Mouse (Mus musculus) neural tube, postnatal 0 days (tissue): ENCODE results near the gene Stk38. TPM values are rescaled to one million over a fixed set of nuclear protein-coding genes. Genes with fewer than 3 reads are reported as not detected.

Source experiments
- polyA plus RNA-seq: library from polyadenylated mRNA; unstranded; fragments of >200 nt; fragmentation: Nextera tagmentation; extraction: Ambion mirVana; gene quantifications from 2 replicates; pipeline ENCODE4 v1.2.1, GENCODE M21; 2015

Stk38 gene
- polyA plus RNA-seq: 43.8 and 50.4 TPM in 2 replicates

DNA sequence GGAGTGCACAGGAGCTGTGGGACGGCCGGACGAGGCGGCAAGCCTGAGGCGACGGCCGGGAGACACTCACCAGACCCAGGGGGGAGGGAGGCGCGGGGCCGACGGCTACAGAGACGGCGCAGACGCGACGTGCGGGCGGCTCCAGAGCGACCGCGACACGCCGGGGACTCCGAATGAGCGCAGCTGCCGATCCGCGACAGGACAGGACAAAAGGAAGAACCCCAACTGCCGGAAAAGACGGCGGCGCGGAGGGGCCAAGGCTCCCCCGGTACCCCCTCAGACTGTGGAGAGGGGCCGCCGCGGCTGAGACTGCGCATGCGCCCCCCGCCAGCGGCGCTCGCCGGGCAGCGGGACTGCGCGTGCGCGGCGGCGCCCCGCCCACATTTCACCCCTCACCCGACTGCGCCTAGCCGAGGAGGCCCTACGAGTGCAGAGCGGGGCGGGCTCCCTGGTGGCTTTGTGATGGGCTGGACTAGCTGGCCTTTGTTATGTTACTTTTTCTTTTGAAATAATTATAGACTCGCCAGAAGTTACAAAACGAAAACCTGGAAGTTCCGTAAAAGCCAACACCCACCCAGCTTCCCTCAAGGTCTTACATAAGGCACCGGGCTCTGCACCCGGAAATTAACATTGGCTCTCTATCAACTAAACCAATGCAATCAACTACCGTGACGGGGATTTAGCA is at the start of gene Stk38:
Gene Stk38 (minus strand): TSS at position 355 of the 685 bp plus-strand sequence.

DNA sequence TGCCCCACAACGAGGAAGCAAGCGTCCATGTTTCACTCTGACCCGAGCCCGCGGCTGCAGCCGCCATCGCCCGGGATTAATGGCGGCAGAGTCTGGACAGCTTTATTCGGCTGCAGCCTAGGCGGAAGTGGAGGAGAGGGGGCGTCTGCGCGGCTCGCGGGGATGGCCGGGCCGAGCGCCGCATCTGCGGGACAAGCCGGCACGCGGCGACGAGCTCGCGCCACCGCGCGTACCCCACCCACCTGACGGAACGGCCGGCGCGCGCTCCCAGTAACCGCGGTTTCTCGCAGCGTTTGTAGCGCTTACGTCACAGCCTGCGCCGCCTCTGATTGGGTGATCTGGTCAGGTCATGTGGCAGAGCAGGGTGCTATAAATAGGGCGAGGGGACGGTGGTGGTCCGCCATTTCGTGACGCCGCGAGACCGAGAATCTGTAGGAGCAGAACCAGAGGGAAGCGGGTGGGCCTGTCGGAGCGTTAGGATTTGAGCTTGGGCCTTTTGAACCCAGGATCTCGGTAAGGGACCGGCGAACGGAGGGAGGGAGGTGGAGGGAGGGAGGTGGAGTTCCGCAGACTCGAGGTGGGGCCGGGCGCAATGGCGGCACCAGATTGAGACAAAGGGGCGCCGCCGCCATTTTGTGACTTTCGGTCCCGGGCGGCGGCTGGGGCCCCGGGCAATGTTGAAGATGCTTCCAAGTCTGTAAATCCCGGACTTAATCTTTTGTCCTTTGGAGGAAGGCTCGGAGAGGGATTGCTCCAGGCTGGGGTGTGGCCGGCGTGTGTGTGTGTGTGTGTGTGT is 24.7 kb upstream of the Stk38 start, which contains the start of gene Srsf3:
Gene Srsf3 (plus strand): TSS at position 355 of the 796 bp plus-strand sequence.

DNA sequence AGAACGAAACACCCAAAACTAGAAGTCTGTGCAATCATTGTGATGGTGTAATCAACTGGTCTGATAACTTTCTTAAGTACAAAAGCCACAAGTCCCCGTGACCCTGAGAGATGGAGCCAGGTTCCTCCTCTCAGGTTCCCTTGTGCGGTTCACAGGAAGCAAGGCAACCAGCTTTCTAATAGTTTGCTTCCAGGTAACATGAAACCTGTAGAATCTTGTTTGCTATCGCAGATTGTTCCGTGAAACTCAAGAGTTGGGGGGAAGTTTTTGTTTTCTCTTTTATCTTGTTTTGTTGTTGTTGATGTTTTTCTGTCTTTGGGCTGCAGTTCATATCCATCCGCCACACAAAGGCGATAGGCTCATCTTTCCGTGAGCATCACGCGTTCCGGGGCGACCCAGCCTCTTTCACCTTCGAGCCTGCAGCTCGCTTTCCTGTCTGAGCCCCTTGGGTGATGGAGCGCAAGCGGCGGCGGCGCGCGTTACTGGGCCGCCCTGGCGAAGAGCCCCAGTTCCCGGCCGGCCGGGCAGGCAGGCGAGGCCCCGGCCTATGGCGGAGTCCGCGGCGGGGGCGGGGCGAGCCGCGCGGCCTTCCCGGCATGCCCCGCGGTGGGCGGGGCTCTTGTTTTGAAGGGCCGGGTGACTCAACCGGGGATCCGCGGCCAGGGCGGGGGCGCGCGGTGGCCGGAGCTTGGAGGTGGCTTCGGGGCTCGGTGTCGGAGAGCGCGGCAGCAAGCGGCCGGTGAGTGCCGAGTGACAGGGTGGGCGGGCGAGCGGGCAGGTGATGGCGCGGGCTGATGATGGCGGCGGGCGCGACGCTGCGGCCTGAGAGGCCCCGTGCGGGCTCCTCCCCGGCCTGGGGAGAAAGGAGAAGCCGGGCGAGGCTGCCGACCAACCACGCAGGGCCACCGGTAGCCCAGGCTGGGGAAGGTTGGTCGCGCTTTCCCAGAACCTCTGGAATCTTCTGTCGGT is 55.7 kb downstream of the Stk38 start, which contains the start of gene Kctd20:
Gene Kctd20 (plus strand): TSS at position 120 of the 969 bp plus-strand sequence.

DNA sequence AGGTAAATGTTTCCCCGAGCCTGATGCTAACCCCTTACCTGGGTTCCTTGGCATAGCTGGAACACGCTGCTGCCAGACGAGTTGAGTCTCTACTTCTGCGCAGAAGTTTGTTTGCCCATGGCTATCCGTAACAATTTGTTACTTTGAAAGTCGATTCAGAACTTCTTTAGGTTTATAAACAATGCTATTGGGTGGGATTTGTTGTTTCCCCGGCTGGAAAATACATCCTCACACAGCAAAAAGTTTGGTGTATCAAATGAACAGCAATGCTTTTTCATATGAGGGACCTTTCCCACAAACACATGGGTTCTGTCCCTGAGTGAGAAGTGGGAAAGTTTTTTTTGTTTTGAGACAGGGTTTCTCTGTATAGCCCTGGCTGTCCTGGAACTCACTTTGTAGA is 64.1 kb downstream of the Stk38 start, which contains the start of gene Pxt1:
Gene Pxt1 (minus strand): TSS at position 101 of the 400 bp plus-strand sequence.

Other genes with a start within 250 kb of the Stk38 start
- gene Mapk13, start 238.7 kb downstream of the Stk38 start, polyA plus RNA-seq: 0.73 and 1.0 TPM in 2 replicates
- 6.2 and 7.4 TPM in 2 replicates for gene Brpf3, start 206.9 kb downstream of the Stk38 start, polyA plus RNA-seq
- 0.10 and 0.12 TPM in 2 replicates for gene Pnpla1, start 149.6 kb downstream of the Stk38 start, polyA plus RNA-seq
- gene 4930539E08Rik, start 92.7 kb downstream of the Stk38 start, polyA plus RNA-seq: 1.1 and 1.7 TPM in 2 replicates
- gene Pxt1, start 64.2 kb downstream of the Stk38 start, polyA plus RNA-seq: 0.23 TPM in 2 replicates
- gene Kctd20, start 56.0 kb downstream of the Stk38 start, polyA plus RNA-seq: 48.4 TPM in 2 replicates
- 254 and 261 TPM in 2 replicates for gene Srsf3, start 24.6 kb upstream of the Stk38 start, polyA plus RNA-seq
- gene Cdkn1a, start 83.0 kb upstream of the Stk38 start, polyA plus RNA-seq: 201 and 212 TPM in 2 replicates
- 0.15 TPM in 1 of 2 replicates, not detected in the other for gene Rab44, start 106.2 kb upstream of the Stk38 start, polyA plus RNA-seq
- 102 and 109 TPM in 2 replicates for gene Cpne5, start 230.2 kb upstream of the Stk38 start, polyA plus RNA-seq